Mouse (Mus musculus) ZHBTc4 (cell line): ENCODE results near the gene Maz.

ENCODE experiments used
- DNase-seq: peaks from one replicate; pipeline ENCODE4 v3.0.0-alpha.2; 2011; ENCODE audit warnings: low read depth, low spot score

Gene Maz

DNA sequence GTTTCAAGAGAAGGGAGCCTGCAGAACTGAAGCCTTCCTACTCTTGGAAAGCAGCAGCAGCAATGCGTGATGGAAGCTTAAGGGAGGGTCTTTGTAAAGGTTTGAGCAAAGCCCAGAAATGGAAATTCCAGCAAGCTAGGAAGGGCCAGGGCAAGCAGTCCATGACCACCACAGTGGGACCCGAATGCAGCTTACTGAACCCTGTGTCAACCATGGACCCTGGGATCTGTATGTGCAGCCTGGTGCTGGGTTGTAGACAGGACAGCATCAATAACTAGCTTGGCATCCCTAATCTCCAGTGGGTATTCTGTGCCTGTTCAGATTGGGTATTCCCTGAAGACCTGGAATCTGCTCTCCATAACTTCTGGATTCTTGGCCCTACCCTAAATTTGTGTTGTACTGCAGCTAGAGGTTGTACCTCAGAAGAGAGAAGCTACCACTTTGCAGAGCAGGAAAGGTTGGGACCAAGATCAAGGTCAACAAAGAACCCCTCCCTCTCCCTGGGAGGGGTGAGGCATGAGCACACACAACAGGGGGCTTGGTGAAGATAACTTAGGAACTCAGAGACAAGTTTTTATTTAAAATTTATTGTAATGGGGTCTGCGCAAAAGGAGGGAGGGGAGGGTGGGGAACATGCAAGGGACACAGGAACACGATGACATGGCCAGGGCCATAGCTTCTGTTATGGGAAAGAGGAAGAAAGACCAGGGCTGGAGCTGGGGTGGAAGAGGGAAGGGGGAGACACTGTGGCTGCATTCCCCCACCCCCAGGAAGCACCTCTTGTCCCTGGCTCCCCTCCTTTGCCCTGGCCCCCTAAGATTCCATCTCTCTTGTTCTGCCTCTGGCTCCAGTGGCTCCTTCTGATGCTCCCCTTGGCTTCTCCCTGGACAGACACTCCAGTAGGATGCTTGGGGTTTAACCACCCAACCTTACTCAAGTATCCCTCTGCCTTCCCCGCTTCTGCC lies 5.0 kb downstream of the Maz start:
- peak; percentile 53 for DNase-seq

DNA sequence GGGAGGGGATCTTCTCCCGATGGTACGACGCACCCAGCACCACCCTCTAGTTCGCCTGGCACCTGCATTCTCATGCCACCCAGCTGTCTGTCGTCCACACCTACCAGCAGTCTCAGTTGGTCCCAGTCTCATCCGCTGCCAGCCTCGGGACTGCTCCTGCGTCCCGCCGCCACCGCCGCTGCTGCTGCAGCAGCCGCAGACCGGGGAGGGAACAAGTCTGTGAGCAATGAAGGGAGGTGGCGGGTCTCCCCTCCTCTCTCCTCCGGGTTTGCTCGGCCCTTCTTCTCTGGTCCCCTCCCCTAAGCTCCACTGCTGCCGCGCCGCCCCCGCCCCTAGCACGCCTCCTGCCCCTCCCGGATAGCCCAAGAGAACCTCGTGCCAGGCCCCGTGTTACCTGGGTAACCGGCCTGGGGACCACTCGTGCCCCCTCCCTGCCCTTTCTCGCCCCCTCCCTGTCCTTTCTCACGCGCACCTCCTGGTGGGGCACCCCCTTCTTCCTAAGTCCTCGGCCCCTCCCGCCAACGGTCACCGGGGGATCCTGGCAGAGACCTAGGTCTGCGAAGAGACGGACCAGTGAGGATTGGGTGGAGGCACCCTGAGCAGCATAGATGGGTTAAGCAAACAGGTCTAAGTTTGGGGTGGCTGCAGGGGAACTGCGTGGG lies 5.8 kb downstream of the Maz start, which contains the start of the genes Gm42742 and Prrt2:
Gm42742 (minus strand) TSS at position 197 of the 662 bp plus-strand sequence.
Prrt2 (minus strand) TSS at position 311 of the 662 bp plus-strand sequence.
- DNase-seq, result peak; percentile 63

DNA sequence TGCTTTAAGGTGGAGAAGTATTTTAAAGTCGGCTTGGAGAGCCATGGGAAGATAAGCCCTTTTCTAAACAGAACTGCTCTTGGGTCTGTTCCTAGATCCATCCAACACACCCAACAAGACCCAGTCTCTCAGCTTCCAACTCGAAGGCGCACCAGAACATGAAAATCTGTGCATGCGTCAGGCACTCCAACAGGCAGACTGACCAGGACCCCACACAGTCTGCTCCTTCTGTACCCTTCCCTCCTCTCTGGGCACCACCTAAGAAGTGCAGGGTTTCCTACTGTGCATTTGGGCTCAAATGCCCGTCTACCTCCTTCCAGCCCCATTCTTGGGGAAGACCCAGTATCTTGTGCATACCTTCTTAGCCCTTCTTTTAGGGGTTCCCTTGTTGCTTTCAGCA lies 6.3 kb downstream of the Maz start:
- no peak for DNase-seq

DNA sequence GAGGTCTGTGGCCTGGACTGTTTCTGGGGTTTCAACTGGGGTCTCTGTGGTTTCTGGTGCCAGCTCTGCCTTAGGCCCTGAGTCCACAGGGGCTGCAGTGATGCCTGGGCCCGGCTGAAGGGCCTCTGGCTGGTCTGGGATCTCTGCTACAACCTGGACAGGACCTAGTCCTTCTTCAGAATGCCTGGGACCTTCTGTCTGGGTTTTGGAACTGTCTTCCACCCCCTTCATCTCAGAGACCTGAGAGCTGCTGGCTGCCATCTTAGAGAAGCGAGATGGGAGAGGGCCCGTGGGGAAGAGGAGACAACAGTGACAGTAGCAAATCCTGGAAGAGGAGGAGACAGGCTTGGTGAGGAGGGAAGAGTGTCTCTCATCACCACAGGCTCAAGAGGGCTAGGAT lies 6.8 kb downstream of the Maz start:
- no peak for DNase-seq

DNA sequence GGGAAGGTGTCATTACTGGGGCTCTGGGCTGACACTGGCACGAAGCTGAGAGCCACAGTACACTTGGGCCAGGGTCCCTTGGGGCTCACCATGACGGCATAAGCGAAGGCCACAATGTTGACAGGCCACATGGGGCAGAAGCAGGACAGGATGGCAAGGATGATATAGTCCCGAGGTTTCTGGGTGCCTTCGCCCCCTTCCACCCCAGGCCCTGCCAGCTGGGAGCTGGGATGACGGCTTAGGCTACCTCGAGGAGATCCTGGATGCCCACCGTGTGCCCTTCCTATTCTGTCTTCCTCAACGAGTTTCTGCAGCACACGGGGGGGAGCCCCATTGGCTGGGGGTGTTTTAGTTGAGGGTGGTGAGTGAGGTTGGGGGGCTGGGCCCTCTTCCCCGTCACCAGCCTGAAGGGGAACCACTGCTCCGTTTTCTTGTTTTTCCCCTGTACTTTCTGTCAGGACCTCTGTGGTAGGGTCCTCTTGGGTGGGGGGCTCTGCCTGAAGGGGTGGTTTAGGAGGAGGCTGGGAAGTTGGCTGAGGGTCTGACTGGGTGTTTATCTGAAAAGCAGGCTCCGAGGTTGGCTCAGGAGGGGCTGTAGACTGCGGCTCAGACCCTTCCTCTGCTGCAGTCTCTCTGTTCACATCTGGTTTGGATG lies 7.4 kb downstream of the Maz start:
- no peak for DNase-seq

DNA sequence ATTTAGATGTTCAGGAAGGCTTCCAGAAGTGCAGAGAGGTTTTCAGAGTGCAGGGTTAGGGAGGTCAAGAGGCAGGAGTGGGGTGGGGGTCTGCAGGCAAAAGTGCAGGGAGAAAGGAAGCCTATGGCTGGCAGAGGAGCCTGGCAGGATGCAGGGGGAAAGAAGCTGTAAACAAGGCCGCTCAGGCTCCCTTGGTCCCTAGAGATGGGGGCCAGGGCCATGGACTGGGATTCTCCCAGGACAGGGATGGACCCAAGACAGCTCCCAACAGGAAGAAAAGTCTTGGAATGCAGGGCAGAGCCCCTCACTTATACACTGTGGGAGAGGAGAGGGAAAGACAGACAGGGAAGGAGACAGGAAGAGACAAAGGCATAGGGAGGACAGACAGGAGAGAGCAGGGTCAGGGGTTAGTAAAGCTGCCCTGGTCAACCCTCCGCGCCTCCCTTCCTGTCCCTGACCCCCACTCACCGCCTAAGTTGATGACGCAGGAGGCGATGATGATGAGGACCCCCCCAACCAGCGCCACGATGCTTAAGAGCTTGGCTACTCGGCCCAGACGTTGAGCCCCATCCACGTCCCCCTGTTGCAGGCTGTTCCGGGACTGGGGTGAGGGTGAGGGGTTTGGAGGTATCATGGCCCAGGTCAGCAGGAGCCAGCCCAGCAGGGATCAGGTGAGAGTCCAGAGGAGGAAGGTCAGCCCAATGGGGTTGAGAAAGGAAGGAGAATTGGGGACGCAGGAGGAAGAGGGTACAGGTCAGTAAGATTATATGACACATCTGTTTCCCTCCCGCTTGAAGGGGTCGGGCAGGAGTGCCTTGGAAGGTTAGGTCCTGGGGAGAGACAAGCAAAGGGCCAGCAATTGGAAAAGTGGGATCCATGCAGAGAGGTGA lies 8.2 kb downstream of the Maz start:
- no peak for DNase-seq

DNA sequence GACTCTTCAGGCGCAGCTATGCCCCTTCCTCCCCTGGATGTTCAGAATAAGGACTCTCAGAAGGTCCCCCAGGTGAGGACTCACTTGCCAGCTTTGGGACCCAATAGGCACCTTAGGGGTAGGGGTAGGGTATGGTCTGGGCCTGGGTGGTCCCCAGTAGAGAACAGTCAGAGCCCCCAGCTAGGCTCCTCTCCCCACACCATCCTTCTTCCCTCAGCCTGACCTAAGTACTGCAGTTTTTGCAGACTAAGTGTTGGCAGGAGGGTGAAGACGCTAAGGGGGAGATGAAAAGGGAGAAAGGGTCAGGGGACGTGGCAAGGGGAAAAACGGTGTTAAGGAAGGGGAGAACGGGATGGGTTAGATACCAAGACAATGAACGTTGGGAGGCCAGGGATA lies 8.9 kb downstream of the Maz start:
- no peak for DNase-seq

DNA sequence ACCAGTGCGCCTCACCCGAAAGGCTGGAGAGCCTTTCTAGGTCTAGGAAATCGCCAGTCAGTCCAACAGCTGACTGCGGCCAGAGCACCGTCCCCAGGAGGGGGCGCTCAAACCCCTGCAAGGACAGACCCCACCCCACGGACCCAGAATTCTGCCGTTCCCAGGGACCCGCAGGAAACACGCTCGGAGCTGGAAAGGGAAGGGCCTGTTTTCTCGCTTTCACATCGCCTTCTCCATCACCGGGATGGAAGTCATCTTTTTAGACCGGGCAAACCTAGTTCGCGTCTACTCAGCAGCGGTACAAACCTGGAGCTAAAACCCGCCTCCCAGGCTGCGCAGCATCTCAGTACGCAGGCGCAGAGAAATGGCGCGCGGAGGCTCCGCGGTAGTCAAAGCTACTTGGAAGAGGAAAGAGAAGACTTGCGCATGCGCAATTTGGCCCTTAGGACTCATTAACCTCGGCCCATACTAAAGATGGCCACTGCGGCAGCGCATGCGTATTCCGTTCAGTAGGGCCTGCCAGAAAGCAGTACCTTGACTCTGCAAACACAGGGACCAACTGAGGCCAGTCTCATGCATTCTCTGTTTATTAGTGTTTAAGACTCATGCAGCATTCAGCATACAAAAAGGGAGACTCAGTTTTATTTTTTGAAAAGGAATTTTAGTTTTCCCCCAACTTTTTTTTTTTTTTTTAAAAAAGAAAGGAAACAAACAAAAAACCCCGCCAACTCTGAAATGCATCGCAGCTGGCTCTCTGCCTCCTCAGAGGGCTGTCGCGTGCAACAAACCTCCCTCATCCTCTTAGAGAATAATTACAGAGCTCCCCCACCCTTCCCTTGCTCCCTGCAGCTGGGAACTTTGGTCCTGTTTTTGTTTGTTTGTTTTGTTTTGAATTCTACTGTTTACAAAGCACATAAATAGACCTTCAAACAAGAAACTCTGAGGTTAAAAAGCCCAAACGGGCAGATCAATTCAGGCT lies 9.6 kb downstream of the Maz start, which contains the start of gene Pagr1a:
Pagr1a (minus strand) TSS at position 382 of the 979 bp plus-strand sequence.
- peak; percentile 100 for DNase-seq

DNA sequence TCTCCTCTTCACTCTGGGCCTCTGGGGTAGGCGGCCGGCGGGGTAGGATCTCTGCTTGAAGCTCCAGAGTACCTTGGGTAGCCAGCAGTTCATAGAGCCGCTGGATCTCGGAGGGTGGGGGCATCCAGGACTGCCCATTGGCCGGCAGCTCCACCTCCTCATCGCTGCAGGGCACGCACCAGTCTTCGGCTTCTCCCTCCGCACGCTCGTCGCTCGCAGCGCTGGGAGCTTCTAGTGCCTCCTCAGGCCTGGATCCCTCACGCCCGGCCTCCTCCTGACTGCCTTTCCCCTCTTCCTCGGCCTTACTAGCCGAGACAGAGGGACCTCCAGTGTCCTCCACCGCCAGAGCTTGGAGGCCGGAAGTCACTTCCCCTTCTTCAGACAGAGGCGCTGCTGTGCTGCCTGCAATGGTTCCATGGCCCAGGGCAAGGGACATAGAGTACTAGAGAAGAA lies 10.3 kb downstream of the Maz start:
- DNase-seq, result peak; percentile 52

DNA sequence TGATC lies 10.6 kb downstream of the Maz start, which contains the start of gene Pagr1b:
Pagr1b (minus strand) TSS at position 4 of the 5 bp plus-strand sequence.
- no peak for DNase-seq

DNA sequence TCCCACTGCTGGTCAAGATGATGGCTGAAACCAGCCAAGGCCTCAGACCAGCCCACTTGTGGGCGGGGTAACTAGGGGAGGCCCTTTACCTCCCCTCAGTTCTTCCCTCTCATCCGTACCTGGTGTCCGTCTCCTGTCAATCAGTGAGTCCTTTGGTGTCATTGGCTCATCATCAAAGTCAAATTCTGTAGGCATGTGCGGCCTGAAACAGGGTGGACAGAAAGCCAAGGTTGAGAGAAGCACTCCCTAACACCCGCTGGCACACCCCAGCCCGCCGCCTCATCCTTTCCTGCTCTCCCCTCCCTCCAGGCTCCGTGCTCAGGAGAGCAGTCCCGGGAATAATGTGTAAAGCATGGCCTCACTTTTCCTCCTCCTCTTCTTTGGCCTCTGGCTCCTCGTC lies 10.8 kb downstream of the Maz start:
- DNase-seq, result peak; percentile 93

DNA sequence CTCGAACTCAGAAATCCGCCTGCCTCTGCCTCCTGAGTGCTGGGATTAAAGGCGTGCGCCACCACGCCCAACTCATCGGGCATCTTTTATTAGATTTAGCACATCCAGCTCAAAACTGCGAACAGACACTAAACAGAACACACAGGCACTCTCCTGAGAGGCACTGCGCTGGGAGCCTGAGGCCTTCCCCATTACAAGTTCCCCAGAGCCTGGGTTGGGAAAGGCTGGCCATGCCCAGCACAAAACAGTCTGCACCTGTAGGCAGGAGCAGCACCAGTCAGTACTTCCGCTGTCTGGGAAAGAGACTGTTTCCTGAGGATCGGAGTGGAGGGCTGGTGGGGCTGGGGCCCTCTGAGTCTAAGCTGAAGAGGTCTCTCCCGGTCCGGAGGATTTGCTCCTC lies 11.8 kb downstream of the Maz start:
- DNase-seq, result no peak

DNA sequence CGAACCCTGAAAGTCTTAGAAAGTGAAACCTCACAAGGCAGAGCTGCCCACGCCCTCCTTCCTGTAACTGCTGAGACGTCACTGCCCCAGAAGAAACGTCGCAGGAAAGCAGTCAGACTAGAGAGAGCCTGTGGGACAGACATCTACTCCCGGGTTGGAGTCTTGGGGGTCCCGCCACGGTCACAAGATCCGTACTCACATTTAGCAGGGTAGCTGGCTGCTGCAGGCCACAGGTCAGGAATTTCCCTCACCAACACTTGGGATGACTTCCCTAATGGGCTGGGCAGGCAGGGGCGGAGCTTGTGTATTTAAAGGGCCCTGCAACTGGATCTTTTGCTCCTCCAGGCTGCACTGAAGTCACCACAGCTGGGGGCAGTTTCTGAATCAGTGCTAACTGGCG lies 12.5 kb downstream of the Maz start, which contains the start of gene Mvp:
Mvp (minus strand) TSS at position 302 of the 400 bp plus-strand sequence.
- peak; percentile 75 for DNase-seq

DNA sequence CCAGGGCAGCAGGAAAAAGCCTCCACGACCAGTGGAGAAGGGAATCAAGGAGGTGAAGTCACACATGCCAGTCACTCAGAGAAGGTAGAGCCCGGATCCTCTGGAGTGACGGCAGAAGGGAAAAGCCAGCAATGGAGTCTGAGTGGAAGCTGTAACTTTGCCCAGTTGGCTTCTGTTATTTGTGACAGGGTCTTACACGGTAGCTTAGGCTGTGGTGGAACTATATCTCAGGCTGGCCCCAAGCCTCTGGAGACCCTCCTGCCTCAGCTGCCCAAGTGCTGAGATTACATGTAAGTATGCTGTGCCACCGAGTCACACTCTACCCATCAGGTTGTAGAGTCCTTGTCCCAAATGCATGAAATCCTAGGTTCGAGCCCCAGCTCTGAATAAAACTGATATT lies 13.5 kb downstream of the Maz start:
- DNase-seq, result no peak

DNA sequence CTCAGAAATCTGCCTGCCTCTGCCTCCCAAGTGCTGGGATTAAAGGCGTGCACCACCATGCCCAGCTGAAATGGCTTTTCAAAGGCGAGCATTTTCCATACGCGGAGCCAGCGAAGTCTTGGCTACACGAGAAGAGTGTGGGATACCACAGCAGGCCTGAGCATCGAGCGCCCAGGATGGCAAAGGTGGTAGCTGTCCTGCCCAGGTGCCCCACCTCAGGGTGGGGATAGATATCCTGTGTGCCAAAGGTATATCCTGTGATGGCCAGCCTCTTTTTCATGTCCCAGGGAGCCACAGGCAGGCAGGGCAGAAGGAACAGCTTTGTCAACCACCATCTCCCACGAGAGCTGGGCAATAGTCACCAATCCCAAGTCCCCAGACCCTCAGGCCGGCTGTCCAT lies 14.0 kb downstream of the Maz start:
- no peak for DNase-seq

DNA sequence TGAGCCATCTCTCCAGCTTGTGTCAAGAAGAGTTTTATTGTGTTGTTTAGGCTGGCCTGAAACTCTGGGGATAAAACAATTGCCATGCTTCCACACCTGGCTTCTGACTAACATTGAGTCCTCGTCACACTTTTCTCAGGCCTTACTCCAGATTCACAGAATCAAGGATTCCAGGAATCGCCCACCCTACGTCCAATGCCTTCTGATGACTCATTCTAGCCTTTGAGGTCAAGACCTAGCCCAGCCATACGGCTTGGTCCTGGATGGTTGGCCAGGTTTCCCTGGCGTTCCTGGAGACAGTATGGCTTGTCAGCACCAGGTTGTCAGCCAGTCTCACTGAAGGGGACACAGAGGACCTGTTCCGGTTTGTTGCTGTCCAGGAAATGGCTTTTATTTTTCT lies 14.5 kb downstream of the Maz start:
- DNase-seq, result no peak

DNA sequence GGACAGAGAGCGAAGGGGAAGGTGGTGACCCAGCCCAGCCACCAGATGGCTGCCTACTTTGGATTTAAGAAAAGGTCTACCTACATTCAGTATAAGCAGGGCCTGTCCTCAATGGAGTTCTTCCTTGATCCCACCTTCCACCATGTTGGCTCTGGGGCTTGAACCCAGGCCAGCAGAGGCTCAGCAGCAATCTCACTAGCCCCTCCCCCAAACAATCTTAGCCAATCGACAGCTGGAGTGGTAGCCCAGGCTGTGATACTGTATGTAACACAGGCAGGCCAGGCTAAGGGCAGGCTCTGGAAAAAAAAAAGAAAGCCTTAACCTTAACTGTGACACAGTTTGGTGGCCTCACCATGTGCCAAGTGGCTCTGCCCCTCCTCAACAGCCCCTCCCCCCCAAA lies 15.1 kb downstream of the Maz start:
- peak; percentile 46 for DNase-seq

DNA sequence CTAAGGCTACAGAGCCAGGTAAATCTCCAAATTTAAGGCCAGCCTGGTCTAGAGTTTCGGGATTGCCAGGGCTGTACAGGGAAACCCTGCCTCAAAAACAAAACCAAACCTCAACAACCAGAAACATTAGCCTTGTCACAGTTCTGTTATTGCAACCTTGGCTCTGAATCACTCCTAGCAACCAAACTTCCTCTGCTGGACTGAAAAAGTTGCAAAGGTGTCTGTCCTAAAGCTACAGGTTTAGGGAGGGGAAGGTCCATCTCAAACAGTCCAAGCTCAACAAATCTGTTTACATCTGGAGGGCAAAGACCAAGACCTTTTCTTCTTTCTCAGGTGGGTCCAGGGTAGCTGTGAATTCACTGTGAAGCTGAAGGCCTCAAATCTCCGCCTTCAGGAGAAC lies 15.8 kb downstream of the Maz start:
- DNase-seq, result no peak

DNA sequence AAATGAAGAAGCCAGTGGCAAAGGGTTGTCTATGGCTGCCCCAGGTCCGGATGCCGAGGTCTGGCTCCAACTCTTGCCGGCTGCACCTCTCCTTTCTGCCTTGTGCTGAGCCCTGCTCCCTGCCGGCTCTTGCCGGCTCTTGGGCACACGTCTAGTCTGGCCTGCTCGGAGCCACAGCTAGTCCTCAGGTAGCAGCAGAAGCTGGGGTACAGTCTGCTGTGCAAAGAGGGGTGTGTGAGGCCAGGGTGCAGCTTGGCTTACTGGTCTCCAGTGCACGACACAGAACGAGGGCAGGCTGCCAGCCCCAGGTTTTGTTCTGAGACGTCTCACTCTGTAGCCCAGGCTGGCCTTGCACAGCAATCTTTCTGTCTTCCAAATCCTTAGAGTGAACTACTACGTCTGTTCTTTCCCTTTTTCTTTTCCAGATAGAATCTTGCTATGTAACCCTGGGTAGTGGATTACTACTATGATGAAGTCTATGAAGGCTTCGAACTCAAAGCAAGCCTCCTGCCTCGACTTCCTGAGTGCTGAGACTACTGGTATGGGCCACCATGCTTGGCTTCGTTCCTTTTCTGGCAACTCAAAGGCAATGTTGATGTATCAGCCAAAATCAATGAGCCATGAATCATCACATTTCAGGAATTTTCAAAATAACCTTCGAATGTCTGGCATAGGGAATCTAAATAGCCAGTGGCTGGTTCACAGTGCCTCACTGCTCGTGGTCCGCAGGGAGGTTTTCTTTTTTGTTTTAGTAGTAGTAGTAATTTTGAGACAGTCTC lies 17.3 kb downstream of the Maz start:
- no peak for DNase-seq
